Mouse (Mus musculus) neural tube, embryonic 15.5 days (tissue): ENCODE measurements around the gene Anapc15. TPM values are rescaled to one million over a fixed set of nuclear protein-coding genes. Genes with fewer than 3 reads are reported as not detected.
"Not testable (repeated sequence)": the region's sequence is repeated elsewhere in the genome, so short reads cannot be mapped to it uniquely, and the experiment has no call there.

Source experiments
- ATAC-seq: fragments of 200-750 bp; cut with Nextera tagmentation; 2 replicates; pipeline ENCODE4 v1.8.0; 2017; ENCODE audit warnings: mild to moderate bottlenecking, moderate TSS enrichment, moderate library complexity; ENCODE audit not compliant: low FRiP score
- H3K27ac ChIP-seq: fragments of 300-500 bp; sonication (generic); replicated peaks from 2 replicates; pipeline ENCODE4 v1.5.1; 2015; ENCODE audit warnings: mild to moderate bottlenecking, inconsistent platforms
- H3K27me3 ChIP-seq: fragments of 300-500 bp; sonication (generic); replicated peaks from 2 replicates; pipeline ENCODE4 v1.6.1; 2015; ENCODE audit warnings: inconsistent platforms
- H3K36me3 ChIP-seq: fragments of 300-500 bp; sonication (generic); 2 replicates; pipeline ENCODE4 v1.6.1; 2015; ENCODE audit warnings: inconsistent platforms
- H3K4me1 ChIP-seq: fragments of 300-500 bp; sonication (generic); 2 replicates; pipeline ENCODE4 v1.6.1; 2015; ENCODE audit warnings: inconsistent platforms
- H3K4me2 ChIP-seq: fragments of 300-500 bp; sonication (generic); 2 replicates; pipeline ENCODE4 v1.6.1; 2015; ENCODE audit warnings: inconsistent platforms, mild to moderate bottlenecking, moderate library complexity
- H3K4me3 ChIP-seq: fragments of 300-500 bp; sonication (generic); replicated peaks from 2 replicates; pipeline ENCODE4 v1.5.1; 2015; ENCODE audit warnings: mild to moderate bottlenecking, inconsistent platforms
- H3K9ac ChIP-seq: fragments of 300-500 bp; sonication (generic); replicated peaks from 2 replicates; pipeline ENCODE4 v1.6.1; 2015; ENCODE audit warnings: mild to moderate bottlenecking, inconsistent platforms
- H3K9me3 ChIP-seq: fragments of 300-500 bp; sonication (generic); replicated peaks from 2 replicates; pipeline ENCODE4 v1.6.1; 2016; ENCODE audit warnings: inconsistent platforms
- WGBS: fragments of 180-500 bp; shearing (Covaris S2); methylation state at CpG from one replicate; pipeline ENCODE4 v1.1.7; 2015; ENCODE audit warnings: mixed read lengths; 5-methylcytosine and 5-hydroxymethylcytosine counted together
- microRNA-seq: library from miRNA; unstranded; fragments of <30 nt; microRNA quantifications from one replicate; pipeline ENCODE4, GENCODE M21; 2017
- polyA plus RNA-seq: library from polyadenylated mRNA; unstranded; fragments of >200 nt; fragmentation: Nextera tagmentation; extraction: Ambion mirVana; gene quantifications from 2 replicates; pipeline ENCODE4 v1.2.1, GENCODE M21; 2015

The Anapc15 gene
- polyA plus RNA-seq, 1 experiment from 2014 or later, result 74.3 TPM

DNA sequence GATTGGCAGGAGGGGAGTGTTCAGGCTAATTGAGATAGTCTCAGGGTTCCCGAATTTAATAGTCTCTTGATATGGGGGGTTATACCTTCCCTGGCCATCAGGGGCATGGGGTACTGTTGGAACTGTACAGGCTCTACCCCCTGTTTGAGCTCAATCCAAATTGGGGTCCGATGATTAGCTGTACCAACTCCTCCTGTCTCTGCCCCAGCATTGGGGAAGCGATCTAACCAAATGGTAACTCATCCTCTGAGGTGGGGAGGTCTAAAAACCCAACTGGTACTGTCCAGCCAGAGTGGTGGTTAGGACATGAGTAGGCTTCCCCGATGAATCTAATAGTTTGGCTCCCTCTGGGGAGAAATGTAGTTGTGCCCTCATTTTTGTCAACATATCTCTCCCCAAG is 73.5 kb downstream of the Anapc15 start:
- H3K27me3 ChIP-seq, result no peaks in the 10 kb centered on the region

DNA sequence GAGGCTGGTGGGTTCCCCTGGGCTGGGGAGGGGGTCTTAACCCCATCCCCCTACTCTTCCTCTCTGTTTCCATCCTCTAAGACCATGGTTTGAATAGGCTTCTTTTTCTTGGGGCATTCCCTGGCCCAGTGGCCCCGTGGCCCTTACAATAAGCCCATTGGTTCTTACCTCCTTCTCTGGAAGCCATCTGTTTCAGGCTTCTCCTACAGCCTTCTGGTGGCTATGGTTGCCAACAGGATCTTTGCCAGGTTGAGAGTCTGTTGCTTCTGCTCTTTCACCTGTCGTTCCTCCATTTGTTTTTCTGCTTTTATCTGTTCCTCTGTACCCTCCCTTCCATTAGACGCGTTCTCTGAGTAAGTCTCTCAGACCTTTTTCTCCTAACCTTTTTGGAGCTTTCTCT is 74.1 kb downstream of the Anapc15 start:
- Histone ChIP-seq H3K4me2 (no peak overlapping the region), H3K36me3 (no peaks in the 10 kb centered on the region), H3K27me3 (no peaks in the 10 kb centered on the region), H3K9ac (no peak overlapping the region), H3K4me1 (peaks cover 36% of the 10 kb centered on the region), H3K27ac (no peak overlapping the region), H3K9me3 (no peaks in the 10 kb centered on the region), H3K4me3 (no peak overlapping the region)
- WGBS, result 94% methylated on average over 4 of the region's 4 CpGs
- no peak for ATAC-seq

More for the DNA sequence above, 73.5 kb downstream of the Anapc15 start:
- Histone ChIP-seq H3K27ac (no peak overlapping the region), H3K4me2 (no peak overlapping the region), H3K9ac (no peak overlapping the region), H3K9me3 (no peaks in the 10 kb centered on the region), H3K4me1 (peaks cover 37% of the 10 kb centered on the region), H3K4me3 (no peak overlapping the region), H3K36me3 (no peaks in the 10 kb centered on the region)
- no peak for ATAC-seq
- WGBS, result 98% methylated on average over 4 of the region's 4 CpGs

DNA sequence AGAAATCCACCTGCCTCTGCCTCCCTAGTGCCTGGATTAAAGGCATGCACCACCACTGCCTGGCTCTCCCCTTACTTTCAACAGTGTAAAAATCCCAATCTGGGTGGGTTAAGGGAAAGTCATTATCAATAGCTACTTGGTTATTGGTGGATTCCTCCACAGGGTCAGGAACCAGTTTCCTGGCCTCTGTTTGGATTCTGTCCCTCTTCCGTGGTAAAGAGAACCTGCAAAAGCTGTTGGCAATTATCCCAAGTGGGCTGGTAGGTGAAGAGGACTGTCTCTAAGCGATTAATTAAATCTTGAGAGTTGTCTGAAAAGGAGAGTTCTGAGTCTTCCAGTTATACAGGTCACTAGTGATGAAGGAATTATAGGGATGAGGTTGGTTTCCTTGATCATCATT is 74.8 kb downstream of the Anapc15 start:
- no peak for ATAC-seq
- Histone ChIP-seq H3K36me3 (no peaks in the 10 kb centered on the region), H3K4me1 (peaks cover 29% of the 10 kb centered on the region), H3K9me3 (no peaks in the 10 kb centered on the region), H3K27me3 (no peaks in the 10 kb centered on the region), H3K4me2 (no peak overlapping the region), H3K27ac (no peak overlapping the region), H3K9ac (no peak overlapping the region), H3K4me3 (no peak overlapping the region)
- 89% methylated on average over 2 of the region's 2 CpGs for WGBS

DNA sequence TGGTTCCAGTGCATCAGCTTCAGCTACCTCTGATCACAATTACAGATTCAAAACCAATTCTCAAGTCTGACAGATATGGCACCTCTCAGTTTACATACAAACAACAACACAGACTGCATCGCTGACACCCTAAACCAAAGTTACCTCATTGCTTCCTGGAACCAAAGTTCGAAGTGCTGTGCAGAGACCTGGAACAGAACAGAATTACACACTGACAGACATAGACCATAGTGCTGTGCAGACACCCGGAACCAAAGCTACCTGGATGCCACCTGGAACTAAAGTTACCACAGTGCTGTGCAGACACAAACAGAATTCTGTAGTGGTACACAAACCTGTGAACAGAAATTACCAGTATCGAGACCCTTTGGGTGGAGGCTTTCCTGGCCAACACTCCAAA is 76.2 kb downstream of the Anapc15 start:
- H3K9me3 ChIP-seq, result no peaks in the 10 kb centered on the region
- no peak for ATAC-seq

DNA sequence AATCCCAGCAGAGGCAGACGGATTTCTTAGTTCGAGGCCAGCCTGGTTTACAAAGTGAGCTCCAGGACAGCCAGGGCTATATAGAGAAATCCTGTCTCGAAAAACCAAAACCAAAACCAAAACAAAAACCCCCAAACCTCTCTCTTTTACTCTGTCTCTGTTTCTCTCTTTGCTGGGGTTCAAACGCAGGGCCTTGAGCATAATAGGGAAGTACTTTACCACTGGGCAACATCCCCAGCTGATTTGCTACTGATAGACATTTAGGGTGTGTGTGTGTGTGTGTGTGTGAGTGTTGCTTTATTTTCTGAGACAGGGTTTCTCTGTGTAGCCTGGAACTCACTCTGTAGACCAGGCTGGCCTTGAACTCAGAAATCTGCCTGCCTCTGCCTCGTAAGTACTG is 85.5 kb downstream of the Anapc15 start:
- not testable (repeated sequence) for H3K27me3 ChIP-seq, H3K27ac ChIP-seq, H3K9ac ChIP-seq, H3K4me1 ChIP-seq, H3K9me3 ChIP-seq, ATAC-seq, H3K36me3 ChIP-seq, H3K4me3 ChIP-seq, H3K4me2 ChIP-seq
- 95% methylated on average over 5 of the region's 5 CpGs for WGBS

More for the DNA sequence above, 76.2 kb downstream of the Anapc15 start:
- Histone ChIP-seq H3K36me3 (no peaks in the 10 kb centered on the region), H3K27ac (no peak overlapping the region), H3K4me3 (no peak overlapping the region), H3K4me2 (no peak overlapping the region), H3K9ac (no peak overlapping the region), H3K27me3 (no peaks in the 10 kb centered on the region), H3K4me1 (peaks cover 26% of the 10 kb centered on the region)
- 96% methylated on average over 4 of the region's 4 CpGs for WGBS

Small RNAs within 50 kb of the gene (microRNA-seq; reads per million reads assigned to microRNA genes)
- gene Gm22655, result not detected

Other genes starting within 250 kb of the Anapc15 start
- gene Clpb, start 200.1 kb upstream of the Anapc15 start, polyA plus RNA-seq, result 39.8 and 42.8 TPM in 2 replicates
- 1.6 and 1.9 TPM in 2 replicates for gene Phox2a, start 45.4 kb upstream of the Anapc15 start, polyA plus RNA-seq
- gene Inppl1, start 25.5 kb upstream of the Anapc15 start, polyA plus RNA-seq, result 11.5 and 16.2 TPM in 2 replicates
- 2.1 TPM in 2 replicates for gene Folr2, start 6.5 kb upstream of the Anapc15 start, polyA plus RNA-seq
- 1.7 and 8.7 TPM in 2 replicates for gene Folr1, start 7.1 kb downstream of the Anapc15 start, polyA plus RNA-seq
- 156 and 158 TPM in 2 replicates for gene Lamtor1, start 42.2 kb downstream of the Anapc15 start, polyA plus RNA-seq
- gene Tomt, start 42.6 kb downstream of the Anapc15 start, polyA plus RNA-seq, result 0.41 and 0.46 TPM in 2 replicates
- 9.6 and 9.8 TPM in 2 replicates for gene Lrrc51, start 70.2 kb downstream of the Anapc15 start, polyA plus RNA-seq
- gene Numa1, start 70.4 kb downstream of the Anapc15 start, polyA plus RNA-seq, result 32.1 and 40.1 TPM in 2 replicates
- gene Il18bp, start 155.0 kb downstream of the Anapc15 start, polyA plus RNA-seq, result 3.8 and 5.1 TPM in 2 replicates
- gene Rnf121, start 201.8 kb downstream of the Anapc15 start, polyA plus RNA-seq, result 33.0 and 33.5 TPM in 2 replicates
- gene Xndc1, start 201.8 kb downstream of the Anapc15 start, polyA plus RNA-seq, result 27.0 and 30.6 TPM in 2 replicates
- gene Xntrpc, start 202.0 kb downstream of the Anapc15 start, polyA plus RNA-seq, result 0.86 and 1.1 TPM in 2 replicates
- gene Trpc2, start 219.4 kb downstream of the Anapc15 start, polyA plus RNA-seq, result 0.24 TPM in 1 of 2 replicates, not detected in the other
- 1.5 and 2.5 TPM in 2 replicates for gene Art1, start 238.0 kb downstream of the Anapc15 start, polyA plus RNA-seq
- gene Art5, start 245.8 kb downstream of the Anapc15 start, polyA plus RNA-seq, result 0.23 and 0.52 TPM in 2 replicates